In genomic region chr5:62483521-62483920, GRCm38 (mm10) we compare ENCODE assay signal across 8 mouse cellular contexts.
A peak's percentile ranks its signal among the peaks of the same experiment; 100 is the strongest.
DNase-seq lines count a peak whose midpoint lies in the region; ATAC-seq lines count a peak whose summit lies in the region.

No protein-coding gene starts in this region.

- no peak for ATAC-seq in hindbrain, embryonic 11.5 days (ENCODE audit: low FRiP score)
- no peak for ATAC-seq in hindbrain, embryonic 13.5 days (ENCODE audit: low FRiP score)
- no peak for ATAC-seq in intestine, embryonic 15.5 days

- no peak overlapping the region for H3K9ac ChIP-seq in hindbrain, embryonic 11.5 days (ENCODE audit: low read depth, low read length)
- no peak overlapping the region for H3K9ac ChIP-seq in hindbrain, embryonic 13.5 days
- no peak overlapping the region for H3K9ac ChIP-seq in intestine, embryonic 15.5 days

- H3K9me3 ChIP-seq in hindbrain, embryonic 11.5 days (ENCODE audit: control insufficient read depth, low read length) = no peaks in the 10 kb centered on the region
- no peaks in the 10 kb centered on the region for H3K9me3 ChIP-seq in hindbrain, embryonic 13.5 days
- H3K9me3 ChIP-seq in intestine, embryonic 15.5 days = no peaks in the 10 kb centered on the region

- H3K4me3 ChIP-seq in hindbrain, embryonic 11.5 days (ENCODE audit: low read depth, low read length) = no peak overlapping the region
- no peak overlapping the region for H3K4me3 ChIP-seq in hindbrain, embryonic 13.5 days
- H3K4me3 ChIP-seq in intestine, embryonic 15.5 days (replicated peaks) = no peak overlapping the region

- no peak overlapping the region for H3K27ac ChIP-seq in hindbrain, embryonic 11.5 days (ENCODE audit: low read depth, low read length)
- no peak overlapping the region for H3K27ac ChIP-seq in hindbrain, embryonic 13.5 days
- H3K27ac ChIP-seq in intestine, embryonic 15.5 days = no peak overlapping the region

- DNase-seq in hindbrain, embryonic 11.5 days (ENCODE audit: low spot score) = peak; percentile 62
- DNase-seq in urinary bladder, postnatal 14 days (ENCODE audit: low spot score) = peak; percentile 21
- no peak for DNase-seq in urinary bladder, postnatal 10 days (ENCODE audit: low spot score)
- peak; percentile 11 for DNase-seq in induced T-regulatory cell, adult 2 months (ENCODE audit: low read depth)
- peak; percentile 6 for DNase-seq in yolk sac, embryonic 10.5 days (ENCODE audit: low spot score)
- DNase-seq in right cerebral cortex, adult 18-20 months = no peak

- no peak overlapping the region for H3K4me2 ChIP-seq in hindbrain, embryonic 11.5 days (replicated peaks; ENCODE audit: low read depth, low read length)
- H3K4me2 ChIP-seq in hindbrain, embryonic 13.5 days = no peak overlapping the region
- H3K4me2 ChIP-seq in intestine, embryonic 15.5 days (replicated peaks) = no peak overlapping the region

- no peaks in the 10 kb centered on the region for H3K36me3 ChIP-seq in hindbrain, embryonic 11.5 days (ENCODE audit: control insufficient read depth, insufficient read depth, low read length)
- H3K36me3 ChIP-seq in hindbrain, embryonic 13.5 days = no peaks in the 10 kb centered on the region
- no peaks in the 10 kb centered on the region for H3K36me3 ChIP-seq in intestine, embryonic 15.5 days

- H3K27me3 ChIP-seq in hindbrain, embryonic 11.5 days (ENCODE audit: control insufficient read depth, insufficient read depth, low read length) = no peaks in the 10 kb centered on the region
- no peaks in the 10 kb centered on the region for H3K27me3 ChIP-seq in hindbrain, embryonic 13.5 days
- no peaks in the 10 kb centered on the region for H3K27me3 ChIP-seq in intestine, embryonic 15.5 days (replicated peaks)

- H3K4me1 ChIP-seq in hindbrain, embryonic 11.5 days (replicated peaks; ENCODE audit: control insufficient read depth, insufficient read depth, low read length) = no peaks in the 10 kb centered on the region
- no peaks in the 10 kb centered on the region for H3K4me1 ChIP-seq in hindbrain, embryonic 13.5 days (replicated peaks)
- no peaks in the 10 kb centered on the region for H3K4me1 ChIP-seq in intestine, embryonic 15.5 days (replicated peaks)

- 40% methylated on average over 5 of the region's 5 CpGs for WGBS in hindbrain, embryonic 11.5 days
- 39% methylated on average over 5 of the region's 5 CpGs for WGBS in hindbrain, embryonic 13.5 days
- WGBS in intestine, embryonic 15.5 days = 27% methylated on average over 5 of the region's 5 CpGs

Comparison
In these comparisons a context has a peak if more than half of its experiments do, and no peak if none do; other contexts are left out.
1. DNase-seq: peak in hindbrain, embryonic 11.5 days (single experiment), urinary bladder, postnatal 14 days (single experiment), induced T-regulatory cell, adult 2 months (single experiment) and yolk sac, embryonic 10.5 days (single experiment); none in urinary bladder, postnatal 10 days (single experiment) and right cerebral cortex, adult 18-20 months (single experiment).